Mouse (Mus musculus): ENCODE measurements at regions not wholly inside any gene's neighbourhood (a gene's known extent, or its start where the extent isn't known, plus 50 kb on each side); places are given as distances from the start of the nearest gene placed in this dataset.

- WGBS = 73% methylated on average over 2 of the region's 2 CpGs
- TF ChIP-seq CTCF (IDR thresholded peaks at IDR 0.05; ENCODE audit: low read depth) = no peak
- Histone ChIP-seq H3K4me3 (ENCODE audit: low read depth, low read length) (no peak overlapping the region), H3K4me2 (ENCODE audit: low read depth) (no peak overlapping the region), H3K27me3 (ENCODE audit: insufficient read depth, low read length) (0 out of 2 replicates have a peak, but pooled peaks cover under 1% of the 10 kb centered on the region), H3K4me1 (ENCODE audit: insufficient read depth) (peaks cover 5% of the 10 kb centered on the region; the same call in 1 of the 2 replicates), H3K9me3 (ENCODE audit: low read length) (no peaks in the 10 kb centered on the region), H3K27ac (ENCODE audit: low read depth, low read length) (no peak overlapping the region), H3K36me3 (ENCODE audit: insufficient read depth) (no peaks in the 10 kb centered on the region), H3K9ac (no peak overlapping the region)
- no peak for DNase-seq
- no peak for ATAC-seq
Measured at GRCm38 (mm10) chr12:104598056-104598455, 124.9 kb upstream of the Gsc start.

- peak; percentile 82 for ATAC-seq
- Histone ChIP-seq H3K9ac (no peak overlapping the region), H3K36me3 (ENCODE audit: insufficient read depth) (no peaks in the 10 kb centered on the region), H3K27ac (ENCODE audit: low read depth, low read length) (no peak overlapping the region), H3K27me3 (ENCODE audit: insufficient read depth, low read length) (0 out of 2 replicates have a peak, but pooled peaks cover 4% of the 10 kb centered on the region), H3K4me1 (ENCODE audit: insufficient read depth) (peaks cover 5% of the 10 kb centered on the region; the same call in 1 of the 2 replicates), H3K4me2 (ENCODE audit: low read depth) (peak overlapping the region; percentile 21), H3K4me3 (ENCODE audit: low read depth, low read length) (no peak overlapping the region), H3K9me3 (ENCODE audit: low read length) (no peaks in the 10 kb centered on the region)
- WGBS = 21% methylated on average over 19 of the region's 19 CpGs
- no peak for TF ChIP-seq CTCF (IDR thresholded peaks at IDR 0.05; ENCODE audit: low read depth)
- peak; percentile 61 for DNase-seq
Measured at GRCm38 (mm10) chr12:104593526-104594155, 120.5 kb upstream of the Gsc start.

GRCm38 (mm10) chr12:104592791-104593525, 119.8 kb upstream of the Gsc start:
- WGBS = 33% methylated on average over 21 of the region's 21 CpGs
- TF ChIP-seq CTCF (IDR thresholded peaks at IDR 0.05; ENCODE audit: low read depth) = no peak
- Histone ChIP-seq H3K4me2 (ENCODE audit: low read depth) (peak overlapping the region; percentile 21), H3K27ac (ENCODE audit: low read depth, low read length) (no peak overlapping the region), H3K4me3 (ENCODE audit: low read depth, low read length) (no peak overlapping the region), H3K27me3 (ENCODE audit: insufficient read depth, low read length) (0 out of 2 replicates have a peak, but pooled peaks cover 4% of the 10 kb centered on the region), H3K9ac (no peak overlapping the region), H3K4me1 (ENCODE audit: insufficient read depth) (peaks cover 5% of the 10 kb centered on the region; the same call in 1 of the 2 replicates), H3K9me3 (ENCODE audit: low read length) (no peaks in the 10 kb centered on the region), H3K36me3 (ENCODE audit: insufficient read depth) (no peaks in the 10 kb centered on the region)
- no peak for ATAC-seq
- no peak for DNase-seq

GRCm38 (mm10) chr12:104591571-104591970, 118.4 kb upstream of the Gsc start:
- H3K4me2 ChIP-seq (ENCODE audit: low read depth) = no peak overlapping the region
- no peak for DNase-seq
- 0 out of 2 replicates have a peak, but pooled peaks cover 4% of the 10 kb centered on the region for H3K27me3 ChIP-seq (ENCODE audit: insufficient read depth, low read length)
- peaks cover 5% of the 10 kb centered on the region; the same call in 1 of the 2 replicates for H3K4me1 ChIP-seq (ENCODE audit: insufficient read depth)
- H3K36me3 ChIP-seq (ENCODE audit: insufficient read depth) = no peaks in the 10 kb centered on the region
- H3K9ac ChIP-seq = no peak overlapping the region
- no peak for ATAC-seq
- H3K27ac ChIP-seq (ENCODE audit: low read depth, low read length) = no peak overlapping the region
- TF ChIP-seq CTCF (IDR thresholded peaks at IDR 0.05; ENCODE audit: low read depth) = no peak
- no peaks in the 10 kb centered on the region for H3K9me3 ChIP-seq (ENCODE audit: low read length)
- no peak overlapping the region for H3K4me3 ChIP-seq (ENCODE audit: low read depth, low read length)
- 56% methylated on average over 7 of the region's 7 CpGs for WGBS

GRCm38 (mm10) chr12:104590291-104590690, 117.2 kb upstream of the Gsc start:
- peaks cover 5% of the 10 kb centered on the region; the same call in 1 of the 2 replicates for H3K4me1 ChIP-seq (ENCODE audit: insufficient read depth)
- no peaks in the 10 kb centered on the region for H3K9me3 ChIP-seq (ENCODE audit: low read length)
- H3K36me3 ChIP-seq (ENCODE audit: insufficient read depth) = no peaks in the 10 kb centered on the region
- WGBS = 80% methylated on average over 8 of the region's 8 CpGs
- H3K27me3 ChIP-seq (ENCODE audit: insufficient read depth, low read length) = 0 out of 2 replicates have a peak, but pooled peaks cover 8% of the 10 kb centered on the region
- DNase-seq (no peak), ATAC-seq (no peak)
- no peak for TF ChIP-seq CTCF (IDR thresholded peaks at IDR 0.05; ENCODE audit: low read depth)
- no peak overlapping the region for H3K27ac ChIP-seq (ENCODE audit: low read depth, low read length)
- H3K4me3 ChIP-seq (ENCODE audit: low read depth, low read length) = no peak overlapping the region
- no peak overlapping the region for H3K9ac ChIP-seq
- H3K4me2 ChIP-seq (ENCODE audit: low read depth) = no peak overlapping the region

- ATAC-seq (no peak), DNase-seq (no peak)
- H3K4me2 ChIP-seq (ENCODE audit: low read depth) = no peak overlapping the region
- H3K36me3 ChIP-seq (ENCODE audit: insufficient read depth) = no peaks in the 10 kb centered on the region
- H3K27me3 ChIP-seq (ENCODE audit: insufficient read depth, low read length) = 0 out of 2 replicates have a peak, but pooled peaks cover 4% of the 10 kb centered on the region
- TF ChIP-seq CTCF (IDR thresholded peaks at IDR 0.05; ENCODE audit: low read depth) = no peak
- H3K27ac ChIP-seq (ENCODE audit: low read depth, low read length) = no peak overlapping the region
- H3K9me3 ChIP-seq (ENCODE audit: low read length) = no peaks in the 10 kb centered on the region
- WGBS = 71% methylated on average over 9 of the region's 9 CpGs
- no peak overlapping the region for H3K4me3 ChIP-seq (ENCODE audit: low read depth, low read length)
- H3K9ac ChIP-seq = no peak overlapping the region
- H3K4me1 ChIP-seq (ENCODE audit: insufficient read depth) = no peaks in the 10 kb centered on the region; the same call in 1 of the 2 replicates
Measured at GRCm38 (mm10) chr12:104584408-104584807, 111.3 kb upstream of the Gsc start.

- Histone ChIP-seq H3K27ac (ENCODE audit: low read depth, low read length) (no peak overlapping the region), H3K9me3 (ENCODE audit: low read length) (no peaks in the 10 kb centered on the region), H3K4me2 (ENCODE audit: low read depth) (no peak overlapping the region), H3K9ac (no peak overlapping the region), H3K36me3 (ENCODE audit: insufficient read depth) (no peaks in the 10 kb centered on the region), H3K27me3 (ENCODE audit: insufficient read depth, low read length) (no peaks in the 10 kb centered on the region), H3K4me3 (ENCODE audit: low read depth, low read length) (no peak overlapping the region), H3K4me1 (ENCODE audit: insufficient read depth) (no peaks in the 10 kb centered on the region; the same call in 1 of the 2 replicates)
- DNase-seq = no peak
- WGBS = 28% methylated on average over 7 of the region's 7 CpGs
- no peak for TF ChIP-seq CTCF (IDR thresholded peaks at IDR 0.05; ENCODE audit: low read depth)
- no peak for ATAC-seq
Measured at GRCm38 (mm10) chr12:104580796-104581195, 107.7 kb upstream of the Gsc start.
